Mouse (Mus musculus) liver, adult 2 months (tissue): ENCODE results near the gene Hoxa13.

Experiments
- CTCF ChIP-seq: fragments of 200-500 bp; IDR thresholded peaks from 2 replicates; pipeline ENCODE4 v1.5.1; 2011; ENCODE audit warnings: low read depth, low read length, control low read depth
- POLR2A ChIP-seq: fragments of 200-500 bp; IDR thresholded peaks from 2 replicates; pipeline ENCODE4 v1.6.1; 2011; ENCODE audit warnings: low read length, control low read depth; ENCODE audit not compliant: insufficient read depth; ENCODE audit errors: extremely low read depth

DNA sequence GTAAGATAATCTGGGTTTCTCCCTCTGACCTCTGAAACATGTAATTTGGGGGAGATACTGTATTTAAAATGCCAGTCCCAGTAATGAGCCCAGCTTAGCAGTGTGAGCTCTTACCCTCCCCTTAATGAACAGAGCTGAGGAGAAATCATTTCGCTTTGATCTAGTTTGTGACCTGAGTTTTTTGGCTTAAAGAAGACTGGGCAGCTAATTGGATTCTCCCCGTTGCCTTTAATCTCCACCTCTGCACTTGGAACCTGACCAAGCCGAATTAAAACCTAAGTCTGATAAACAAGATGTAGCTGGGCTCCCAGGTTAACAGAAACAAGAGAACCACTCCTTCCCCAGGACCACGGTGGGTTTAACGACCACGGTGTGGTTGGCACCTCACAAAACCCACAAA is 15.7 kb upstream of the Hoxa13 start:
- no peak for TF ChIP-seq CTCF
- TF ChIP-seq POLR2A, result no peak
